Mouse (Mus musculus) ES-Bruce4 (cell line): Measurements from ENCODE around the gene Dpp8. TPM values are rescaled to one million over a fixed set of nuclear protein-coding genes. Genes with fewer than 3 reads are reported as not detected.
"Not testable (repeated sequence)": the region's sequence is repeated elsewhere in the genome, so short reads cannot be mapped to it uniquely, and the experiment has no call there.

Experiments used
- H3K27ac ChIP-seq: 2 replicates; pipeline ENCODE4 v1.5.1; 2012; ENCODE audit warnings: low read length, inconsistent platforms; ENCODE audit not compliant: insufficient read depth
- H3K27me3 ChIP-seq: 2 replicates; pipeline ENCODE4 v1.6.1; 2012; ENCODE audit warnings: mild to moderate bottlenecking, low read length, inconsistent platforms; ENCODE audit not compliant: control insufficient read depth, poor library complexity, insufficient read depth, severe bottlenecking
- H3K36me3 ChIP-seq: 2 replicates; pipeline ENCODE4 v1.6.1; 2012; ENCODE audit warnings: inconsistent platforms, mild to moderate bottlenecking, low read length, moderate library complexity; ENCODE audit not compliant: control insufficient read depth, poor library complexity, insufficient read depth, severe bottlenecking
- H3K4me1 ChIP-seq: one replicate; pipeline ENCODE4 v1.8.1; 2011; ENCODE audit warnings: low read length; ENCODE audit not compliant: control insufficient read depth, insufficient read depth
- H3K4me3 ChIP-seq: 2 replicates; pipeline ENCODE4 v1.5.1; 2011; ENCODE audit warnings: low read depth, mild to moderate bottlenecking, low read length
- H3K9ac ChIP-seq: 2 replicates; pipeline ENCODE4 v1.6.1; 2012; ENCODE audit warnings: low read depth, mild to moderate bottlenecking, inconsistent platforms; ENCODE audit not compliant: poor library complexity, severe bottlenecking
- H3K9me3 ChIP-seq: replicated peaks from 2 replicates; pipeline ENCODE4 v1.6.1; 2012; ENCODE audit warnings: mild to moderate bottlenecking, low read length, inconsistent platforms; ENCODE audit not compliant: control insufficient read depth, poor library complexity, insufficient read depth, severe bottlenecking
- CTCF ChIP-seq: IDR thresholded peaks from one replicate; pipeline ENCODE4 v1.8.1; 2011; ENCODE audit warnings: low read depth, low read length
- EP300 ChIP-seq: IDR thresholded peaks from 2 replicates; pipeline ENCODE4 v1.6.1; 2011; ENCODE audit warnings: low read depth, low read length; ENCODE audit not compliant: insufficient read depth
- POLR2A ChIP-seq: IDR thresholded peaks from one replicate; pipeline ENCODE4 v1.8.1; 2011; ENCODE audit warnings: low read length; ENCODE audit not compliant: insufficient read depth
- polyA plus RNA-seq: library from polyadenylated mRNA; stranded (reverse); fragments of >200 nt; gene quantifications from 2 replicates; pipeline ENCODE4 v1.2.4, GENCODE M21; 2011; ENCODE audit warnings: low read depth; ENCODE audit not compliant: missing spikeins, insufficient read depth, insufficient read length

Gene Dpp8
- polyA plus RNA-seq, 1 experiment, result 44.5 TPM

- Histone ChIP-seq H3K27ac (no peak within 1 kb of the TSS), H3K9ac (peak within 1 kb of the TSS; percentile 81), H3K4me3 (peak within 1 kb of the TSS; percentile 94), H3K9me3 (no peaks in the 10 kb centered on the region), H3K36me3 (no peaks in the 10 kb centered on the region), H3K4me1 (no peaks in the 10 kb centered on the region), H3K27me3 (no peaks in the 10 kb centered on the region)
- TF ChIP-seq POLR2A (peak; percentile 77), CTCF (no peak)
Measured at GRCm38 (mm10) chr9:65020991-65021886, 11.0 kb upstream of the Dpp8 start, which contains the start of gene Hacd3. Gene Hacd3 (minus strand): TSS chr9:65021693.

GRCm38 (mm10) chr9:65021887-65022579 lies 10.2 kb upstream of the Dpp8 start:
- H3K4me3 ChIP-seq, result peak overlapping the region; percentile 50
- H3K36me3 ChIP-seq, result no peaks in the 10 kb centered on the region
- no peak overlapping the region for H3K27ac ChIP-seq
- TF ChIP-seq CTCF (no peak), EP300 (no peak), POLR2A (no peak)
- no peaks in the 10 kb centered on the region for H3K4me1 ChIP-seq
- no peaks in the 10 kb centered on the region for H3K27me3 ChIP-seq
- H3K9me3 ChIP-seq, result no peaks in the 10 kb centered on the region
- peak overlapping the region; percentile 81 for H3K9ac ChIP-seq

- Histone ChIP-seq H3K4me1 (no peaks in the 10 kb centered on the region), H3K4me3 (no peak overlapping the region), H3K9me3 (no peaks in the 10 kb centered on the region), H3K27me3 (no peaks in the 10 kb centered on the region), H3K36me3 (no peaks in the 10 kb centered on the region), H3K9ac (no peak overlapping the region), H3K27ac (no peak overlapping the region)
- no peak for TF ChIP-seq POLR2A
Measured at GRCm38 (mm10) chr9:65022580-65023135, 9.6 kb upstream of the Dpp8 start.

DNA sequence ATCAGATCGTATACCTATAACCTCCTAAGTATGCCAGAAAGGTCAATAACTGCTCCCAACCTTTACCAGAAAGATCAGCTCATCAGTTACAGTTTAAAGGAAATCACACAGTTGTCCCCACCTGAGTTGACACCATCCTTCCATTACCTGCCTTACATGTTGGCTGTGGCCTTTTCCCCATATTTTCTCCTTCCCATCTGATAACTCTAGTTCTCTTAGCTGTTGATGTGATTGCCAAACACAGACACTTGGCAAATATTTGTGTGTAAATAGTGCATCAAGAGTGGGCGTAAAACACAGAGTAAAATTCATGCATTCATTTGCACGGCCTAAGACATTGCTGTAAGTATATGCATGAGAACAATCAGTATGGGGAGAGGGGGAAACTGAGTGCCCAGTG lies 8.8 kb upstream of the Dpp8 start:
- no peaks in the 10 kb centered on the region for H3K36me3 ChIP-seq
- H3K27ac ChIP-seq, result no peak overlapping the region
- H3K27me3 ChIP-seq, result no peaks in the 10 kb centered on the region
- H3K9ac ChIP-seq, result no peak overlapping the region
- TF ChIP-seq EP300, result no peak
- TF ChIP-seq CTCF, result no peak
- TF ChIP-seq POLR2A, result no peak
- no peaks in the 10 kb centered on the region for H3K9me3 ChIP-seq
- H3K4me3 ChIP-seq, result no peak overlapping the region
- no peaks in the 10 kb centered on the region for H3K4me1 ChIP-seq

- no peaks in the 10 kb centered on the region for H3K27me3 ChIP-seq
- H3K27ac ChIP-seq, result no peak overlapping the region
- no peaks in the 10 kb centered on the region for H3K9me3 ChIP-seq
- no peak overlapping the region for H3K4me3 ChIP-seq
- no peaks in the 10 kb centered on the region for H3K4me1 ChIP-seq
- no peaks in the 10 kb centered on the region for H3K36me3 ChIP-seq
- TF ChIP-seq CTCF (no peak), POLR2A (no peak), EP300 (no peak)
- no peak overlapping the region for H3K9ac ChIP-seq
Measured at GRCm38 (mm10) chr9:65027241-65027640, 5.0 kb upstream of the Dpp8 start.

- no peaks in the 10 kb centered on the region for H3K36me3 ChIP-seq
- no peak overlapping the region for H3K9ac ChIP-seq
- TF ChIP-seq POLR2A (no peak), CTCF (no peak), EP300 (no peak)
- H3K4me3 ChIP-seq, result no peak overlapping the region
- H3K4me1 ChIP-seq, result no peaks in the 10 kb centered on the region
- no peaks in the 10 kb centered on the region for H3K27me3 ChIP-seq
- H3K27ac ChIP-seq, result no peak overlapping the region
- H3K9me3 ChIP-seq, result no peaks in the 10 kb centered on the region
Measured at GRCm38 (mm10) chr9:65028313-65028712, 3.9 kb upstream of the Dpp8 start.

DNA sequence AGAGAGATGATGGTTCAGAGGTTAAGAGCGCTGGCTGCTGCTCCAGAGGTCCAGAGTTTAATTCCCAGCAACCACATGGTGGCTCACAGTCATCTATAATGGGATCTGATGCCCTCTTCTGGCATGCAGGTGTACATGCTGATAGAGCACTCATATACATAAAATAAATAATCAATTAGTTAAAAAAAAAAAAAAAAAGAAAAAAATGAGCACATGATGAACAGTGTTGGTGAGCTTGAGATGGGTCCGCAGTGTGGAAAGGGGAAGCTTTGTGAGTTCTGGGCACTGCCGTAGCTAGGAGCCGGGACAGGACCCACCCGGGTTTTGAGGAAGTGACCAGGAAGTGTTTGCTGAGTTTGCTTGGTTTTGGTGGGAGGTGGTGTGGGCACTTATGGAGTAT lies 859 bp upstream of the Dpp8 start:
- H3K27ac ChIP-seq, H3K27me3 ChIP-seq, H3K9ac ChIP-seq, H3K4me3 ChIP-seq, H3K36me3 ChIP-seq, H3K4me1 ChIP-seq, H3K9me3 ChIP-seq: not testable (repeated sequence)
